Mouse (Mus musculus) layer of hippocampus, adult 8-10 months (tissue): ENCODE measurements around the gene Hectd4. TPM values are rescaled to one million over a fixed set of nuclear protein-coding genes. Genes with fewer than 3 reads are reported as not detected.
"Not testable (repeated sequence)": the region's sequence is repeated elsewhere in the genome, so short reads cannot be mapped to it uniquely, and the experiment has no call there.

Source experiments
- DNase-seq, 2 experiments: peaks; one replicate each; pipeline ENCODE4 v3.0.0; 2022; ENCODE audit warnings: low spot score in 2 of 2
- total RNA-seq, 4 experiments: library from RNA; stranded (reverse); gene quantifications; 2 replicates each; pipeline ENCODE4 v1.2.4; 2022

Hectd4 gene
- total RNA-seq, 4 experiments from 2014 or later, result 147 to 191 (median 153) TPM

DNA sequence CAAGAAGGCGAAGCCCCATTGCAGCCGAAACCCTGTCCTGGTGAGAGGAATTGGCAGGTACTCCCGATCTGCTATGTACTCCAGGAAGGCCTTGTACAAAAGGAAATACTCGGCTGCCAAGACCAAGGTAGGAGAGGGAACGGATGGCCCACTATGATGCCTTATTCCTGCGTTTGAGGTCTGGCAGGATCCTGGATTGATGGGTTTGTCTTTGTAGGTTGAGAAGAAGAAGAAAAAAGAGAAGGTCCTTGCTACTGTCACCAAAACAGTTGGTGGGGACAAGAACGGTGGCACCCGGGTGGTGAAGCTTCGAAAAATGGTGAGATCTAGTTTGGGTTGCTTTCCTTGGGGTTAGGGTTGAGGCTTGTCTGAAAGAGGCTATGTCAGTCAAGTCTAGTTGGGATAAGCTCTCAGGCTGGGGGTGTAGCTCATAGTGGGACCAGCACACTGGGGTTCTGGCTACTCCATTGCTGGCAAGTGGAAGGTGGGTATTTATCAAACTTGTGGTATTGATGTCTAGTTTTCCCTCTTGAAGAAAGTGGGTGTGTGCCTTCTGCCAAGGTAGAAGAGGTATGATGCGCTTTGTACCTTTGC lies 14.4 kb upstream of the Hectd4 start:
- DNase-seq, result not testable (repeated sequence)

DNA sequence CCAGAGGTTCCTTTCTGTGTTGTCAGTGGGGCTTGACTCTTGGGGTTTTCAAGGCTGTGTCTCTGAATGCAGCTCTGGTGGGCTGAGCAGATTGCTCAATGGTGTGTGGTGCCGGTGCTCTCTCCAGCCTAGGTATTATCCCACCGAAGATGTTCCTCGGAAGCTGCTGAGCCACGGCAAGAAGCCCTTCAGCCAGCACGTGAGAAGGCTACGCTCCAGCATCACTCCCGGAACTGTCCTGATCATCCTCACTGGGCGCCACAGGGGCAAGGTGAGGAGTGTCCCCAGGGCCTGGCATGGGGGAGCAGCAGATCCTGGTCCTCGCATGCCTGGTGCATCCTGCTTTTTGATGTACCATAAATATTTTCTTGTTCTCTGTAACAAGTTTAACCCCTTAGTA lies 13.5 kb upstream of the Hectd4 start:
- DNase-seq, result no peak

DNA sequence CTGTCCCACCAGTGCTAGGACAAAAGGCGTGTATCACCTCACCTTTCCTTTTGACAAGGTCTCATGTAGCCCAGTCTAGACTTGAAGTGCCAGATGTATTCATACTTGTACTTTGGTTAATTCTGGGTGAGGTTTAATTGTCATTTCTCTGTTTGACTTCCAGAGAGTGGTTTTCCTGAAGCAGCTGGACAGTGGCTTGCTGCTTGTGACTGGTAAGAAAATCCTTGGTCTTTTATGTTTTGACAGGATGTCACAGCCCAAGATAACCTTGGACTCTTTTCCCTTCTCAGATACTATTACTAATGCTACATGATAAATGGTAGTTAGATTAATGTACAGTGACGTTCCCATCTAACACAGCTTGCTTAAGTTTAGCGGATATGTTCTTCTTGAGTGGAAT lies 13.0 kb upstream of the Hectd4 start:
- no peak for DNase-seq

DNA sequence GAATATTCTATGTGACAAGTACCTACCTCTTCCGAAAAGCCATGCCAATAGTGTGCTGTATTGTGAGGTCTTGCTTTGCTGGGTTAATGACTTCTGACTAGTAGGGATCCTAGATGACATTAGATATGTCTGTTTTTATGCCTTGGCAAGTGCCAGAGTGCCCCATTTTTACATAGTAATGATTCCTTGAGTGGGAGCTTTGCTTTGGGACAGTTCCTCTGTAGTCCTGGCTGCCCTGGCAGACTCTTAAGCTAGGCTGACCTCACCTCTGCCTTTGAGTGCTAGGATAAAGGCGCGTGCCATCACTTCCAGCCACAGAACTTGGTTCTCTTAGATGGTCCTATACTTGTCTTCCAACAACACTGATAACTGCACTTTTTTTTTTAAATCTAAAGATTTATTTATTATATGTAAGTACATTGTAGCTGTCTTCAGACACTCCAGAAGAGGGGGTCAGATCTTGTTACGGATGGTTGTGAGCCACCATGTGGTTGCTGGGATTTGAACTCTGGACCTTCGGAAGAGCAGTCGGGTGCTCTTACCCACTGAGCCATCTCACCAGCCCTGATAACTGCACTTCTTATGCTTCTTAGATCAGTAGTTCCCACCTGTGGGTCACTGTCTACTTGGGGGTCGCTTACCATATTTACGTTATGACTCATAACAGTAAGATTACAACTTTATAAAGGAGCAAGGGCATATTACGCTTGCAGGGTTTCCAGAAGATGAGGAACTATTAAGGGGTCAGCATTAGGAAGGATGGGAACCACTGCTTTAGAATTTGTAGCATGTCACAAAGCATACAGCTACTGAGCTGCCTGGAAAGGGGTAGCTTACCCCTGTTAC lies 10.0 kb upstream of the Hectd4 start:
- no peak for DNase-seq

DNA sequence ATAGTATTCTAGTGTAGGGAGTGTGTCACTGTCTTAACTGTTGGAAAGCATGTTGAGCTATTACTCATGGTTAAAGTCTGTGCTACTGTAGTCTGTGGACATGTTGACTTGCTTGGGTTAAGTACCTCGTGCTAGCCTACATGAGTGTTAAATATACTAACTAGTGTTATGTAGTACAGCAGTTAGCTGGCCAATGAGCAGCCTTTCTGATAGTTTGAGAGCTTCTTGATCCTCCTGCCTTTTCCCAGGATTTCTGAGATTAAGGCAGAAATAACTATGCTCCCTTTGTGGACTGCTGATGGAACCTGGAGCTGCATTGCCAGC lies 9.5 kb upstream of the Hectd4 start:
- DNase-seq, result no peak

DNA sequence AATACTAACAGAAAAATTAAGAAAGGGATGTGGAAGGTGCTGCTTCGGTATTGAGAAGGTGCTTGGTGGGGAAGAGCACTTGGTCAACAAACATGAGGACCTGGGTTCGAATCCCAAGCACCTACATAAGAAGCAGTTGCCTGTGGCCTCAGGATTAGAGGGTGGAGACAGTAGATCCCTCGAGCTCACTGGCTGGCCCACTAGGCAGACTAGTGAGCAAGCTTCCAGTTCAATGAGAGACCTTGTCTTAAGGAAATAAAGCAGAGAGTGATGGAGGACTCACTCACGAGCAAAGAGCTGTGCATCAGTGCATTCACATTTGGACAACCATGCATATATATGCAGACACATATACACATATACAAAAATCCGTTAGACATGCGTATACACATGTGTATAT lies 7.9 kb upstream of the Hectd4 start:
- no peak for DNase-seq

DNA sequence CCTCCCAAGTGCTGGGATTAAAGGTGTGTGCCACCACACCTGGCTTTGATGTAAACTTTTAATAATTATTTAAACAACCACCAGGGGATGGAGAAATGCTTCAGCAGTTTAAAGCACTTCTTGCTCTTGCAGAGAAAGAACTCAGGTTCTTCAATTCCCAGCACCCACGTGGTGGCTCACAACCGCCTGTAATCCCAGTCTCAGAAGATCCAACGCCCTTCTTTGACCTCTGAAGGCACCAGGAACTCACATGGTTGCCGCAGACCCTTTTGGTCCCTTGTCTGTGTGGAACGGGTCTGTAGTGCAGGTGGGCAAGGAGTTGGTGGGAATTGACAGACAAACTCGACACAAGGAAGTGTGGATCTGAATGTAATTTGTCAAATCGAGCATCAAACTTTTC lies 5.3 kb upstream of the Hectd4 start:
- no peak for DNase-seq

DNA sequence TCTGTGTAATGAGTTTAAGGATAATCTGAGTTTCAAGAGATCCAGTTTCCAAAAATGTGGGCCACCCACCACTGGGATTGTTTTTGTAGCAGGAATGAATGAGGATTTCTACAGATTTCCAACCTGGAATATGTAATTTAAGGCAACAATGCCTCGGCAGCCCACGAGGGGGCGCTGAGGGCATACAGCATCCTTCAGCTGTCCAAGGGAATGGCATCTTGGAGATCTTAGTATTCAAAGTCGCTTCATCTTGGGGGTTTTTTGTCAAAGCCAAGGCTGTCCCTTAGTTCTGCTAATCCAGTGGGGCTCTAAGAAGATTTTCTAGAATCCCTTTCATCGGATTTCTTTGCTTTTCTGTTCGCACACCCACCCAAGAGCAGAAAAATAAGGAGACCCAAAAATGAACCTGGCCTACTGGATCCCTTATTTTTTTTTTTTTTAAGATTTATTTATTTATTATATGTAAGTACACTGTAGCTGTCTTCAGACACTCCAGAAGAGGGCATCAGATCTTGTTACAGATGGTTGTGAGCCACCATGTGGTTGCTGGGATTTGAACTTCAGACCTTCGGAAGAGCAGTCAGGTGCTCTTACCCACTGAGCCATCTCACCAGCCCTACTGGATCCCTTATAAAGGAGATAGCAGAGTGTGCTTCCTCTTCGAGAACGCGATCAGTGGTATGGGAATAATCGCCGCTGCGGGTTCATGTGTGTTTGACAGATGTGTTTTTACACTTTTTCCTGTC lies 4.5 kb upstream of the Hectd4 start:
- peak in 1 of 2 experiments; percentile 80 for DNase-seq

DNA sequence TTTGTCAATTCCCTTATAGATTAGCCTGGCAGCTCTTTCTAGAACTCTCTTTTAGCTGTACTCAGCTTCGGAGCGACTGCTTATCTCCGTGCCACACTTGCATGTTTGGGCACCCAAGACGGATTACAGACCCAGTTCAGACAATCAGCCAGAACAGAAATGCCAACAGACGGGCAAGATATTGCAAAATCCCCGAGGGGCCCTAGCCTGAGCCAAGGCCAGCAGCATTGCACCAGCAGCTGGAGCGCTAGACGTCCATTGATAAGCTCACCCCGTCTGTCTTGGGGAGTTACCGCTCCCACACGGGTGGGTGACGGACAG lies 3.9 kb upstream of the Hectd4 start:
- DNase-seq, result no peak

DNA sequence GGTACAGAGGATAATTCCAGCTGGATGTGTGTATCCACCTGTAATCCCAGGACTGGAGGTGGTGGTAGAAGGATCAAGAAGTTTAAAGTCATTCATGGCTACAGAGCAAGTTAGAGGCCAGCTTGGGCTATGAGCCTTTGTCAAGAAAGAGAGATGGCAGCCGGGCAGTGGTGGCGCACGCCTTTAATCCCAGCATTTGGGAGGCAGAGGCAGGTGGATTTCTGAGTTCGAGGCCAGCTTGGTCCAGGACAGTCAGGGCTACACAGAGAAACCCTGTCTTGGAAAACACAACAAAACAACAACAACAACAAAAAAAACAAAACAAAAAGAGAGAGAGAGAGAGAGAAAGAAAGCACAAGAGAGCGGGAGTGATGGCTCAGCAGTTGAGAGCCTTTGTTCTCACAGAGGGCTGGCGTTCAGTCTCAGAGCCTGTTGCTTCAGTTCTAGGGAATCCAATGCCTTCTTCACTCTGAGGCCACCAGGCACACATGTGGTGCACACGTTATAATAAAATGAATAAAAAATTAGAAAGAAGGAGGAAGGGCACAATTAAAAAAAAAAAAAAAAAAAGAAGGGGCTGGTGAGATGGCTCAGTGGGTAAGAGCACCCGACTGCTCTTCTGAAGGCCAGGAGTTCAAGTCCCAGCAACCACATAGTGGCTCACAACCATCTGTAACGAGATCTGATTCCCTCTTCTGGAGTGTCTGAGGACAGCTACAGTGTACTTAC lies 3.3 kb upstream of the Hectd4 start:
- not testable (repeated sequence) for DNase-seq

DNA sequence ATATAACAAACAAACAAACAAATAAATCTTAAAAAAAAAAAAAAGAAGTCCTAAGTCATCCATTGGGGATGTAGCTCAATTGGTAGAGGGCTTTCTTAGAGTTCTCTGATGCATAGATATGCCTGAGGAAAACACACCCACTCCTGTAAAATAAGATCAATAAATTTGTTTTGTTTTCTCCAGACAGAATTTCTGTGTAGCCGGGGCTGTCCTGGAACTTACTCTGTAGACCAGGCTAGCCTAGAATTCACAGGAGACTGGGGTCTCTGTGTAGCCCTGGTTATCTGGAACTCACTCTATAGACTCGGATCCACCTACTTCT lies 2.7 kb upstream of the Hectd4 start:
- no peak for DNase-seq

DNA sequence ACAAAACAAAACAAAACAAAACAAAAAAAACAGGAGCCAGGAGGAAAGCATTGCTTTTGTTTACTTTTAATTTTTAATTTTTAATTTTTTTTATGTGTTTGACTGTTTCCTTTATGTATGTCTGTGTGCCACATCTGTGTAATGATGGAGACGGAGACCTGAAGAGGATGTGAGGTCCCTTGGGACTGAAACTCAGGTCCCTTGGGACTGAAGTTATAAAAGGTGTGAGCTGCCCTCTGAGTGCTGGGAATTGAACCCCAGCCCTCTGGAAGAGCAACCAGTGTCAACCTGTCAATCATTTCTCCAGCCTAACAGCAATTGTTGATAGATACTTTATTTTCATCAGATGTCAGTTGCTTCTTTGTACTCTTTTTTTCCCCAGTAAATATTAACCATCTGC lies 829 bp upstream of the Hectd4 start:
- no peak for DNase-seq

DNA sequence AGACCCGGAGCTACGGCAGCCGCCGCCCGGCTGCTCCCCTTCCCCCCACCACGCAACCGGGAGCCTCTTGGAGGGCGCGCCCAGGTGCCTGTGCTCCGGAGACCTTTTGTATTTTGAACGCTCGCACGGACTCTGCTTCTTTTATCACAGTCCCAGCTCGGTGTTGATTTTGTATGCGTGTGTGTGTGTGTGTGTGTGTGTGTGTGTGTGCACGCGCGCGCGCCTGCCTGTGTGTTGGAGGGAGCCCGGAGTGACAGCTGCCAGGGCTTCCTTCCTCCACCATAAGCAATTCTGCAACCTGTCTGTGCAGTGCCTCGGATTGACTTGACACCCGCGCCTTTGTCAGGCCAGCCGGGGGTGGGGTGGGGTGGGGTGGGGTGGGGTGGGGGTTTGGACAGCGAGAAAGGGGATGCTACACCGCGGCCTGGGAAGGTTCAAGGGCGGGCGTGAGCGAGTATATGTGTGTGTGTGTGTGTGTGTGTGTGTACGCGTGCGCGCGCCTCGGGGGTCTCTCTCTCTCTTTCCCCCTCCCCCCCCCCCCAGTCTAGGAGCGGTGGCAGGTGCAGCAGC lies 798 bp downstream of the Hectd4 start:
- peak; percentile 40 to 54 for DNase-seq

DNA sequence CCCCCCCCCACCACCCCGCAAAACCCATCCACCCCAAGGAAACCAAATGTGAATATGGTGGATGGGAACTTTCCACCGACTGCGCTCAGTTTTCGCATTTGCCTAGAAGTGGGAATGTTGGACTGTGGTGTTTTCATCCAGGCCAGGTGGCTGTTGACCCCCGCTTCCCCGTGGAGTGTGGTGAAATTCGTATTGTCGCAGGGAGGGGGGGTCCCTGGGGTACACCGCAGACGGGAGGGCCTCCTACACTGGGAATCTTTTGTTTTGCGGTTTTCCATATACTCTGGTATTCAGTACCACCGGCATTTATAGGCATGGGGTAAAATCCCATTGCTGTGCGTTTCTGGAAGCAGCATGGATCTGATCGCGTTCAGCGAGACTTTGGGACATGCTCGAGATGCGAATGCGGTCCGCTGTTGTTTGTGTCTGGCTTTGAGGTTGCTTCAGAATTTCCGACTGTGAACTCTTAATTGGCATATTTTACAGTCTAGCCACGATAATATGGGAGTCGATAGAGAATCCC lies 1.4 kb downstream of the Hectd4 start:
- DNase-seq, result no peak

DNA sequence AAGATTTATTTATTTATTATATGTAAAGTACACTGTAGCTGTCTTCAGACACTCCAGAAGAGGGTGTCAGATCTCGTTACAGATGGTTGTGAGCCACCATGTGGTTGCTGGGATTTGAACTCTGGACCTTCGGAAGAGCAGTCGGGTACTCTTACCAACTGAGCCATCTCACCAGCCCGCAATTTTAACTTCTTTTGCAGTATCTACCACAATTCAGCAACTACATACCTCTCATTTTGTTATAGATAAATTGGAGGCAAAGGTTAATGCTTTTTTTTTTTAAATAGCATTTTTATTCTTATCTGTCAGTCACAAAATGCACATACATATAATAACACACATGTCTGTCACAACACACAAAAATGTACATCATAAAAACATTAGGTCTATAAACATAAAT lies 4.0 kb downstream of the Hectd4 start:
- not testable (repeated sequence) for DNase-seq

DNA sequence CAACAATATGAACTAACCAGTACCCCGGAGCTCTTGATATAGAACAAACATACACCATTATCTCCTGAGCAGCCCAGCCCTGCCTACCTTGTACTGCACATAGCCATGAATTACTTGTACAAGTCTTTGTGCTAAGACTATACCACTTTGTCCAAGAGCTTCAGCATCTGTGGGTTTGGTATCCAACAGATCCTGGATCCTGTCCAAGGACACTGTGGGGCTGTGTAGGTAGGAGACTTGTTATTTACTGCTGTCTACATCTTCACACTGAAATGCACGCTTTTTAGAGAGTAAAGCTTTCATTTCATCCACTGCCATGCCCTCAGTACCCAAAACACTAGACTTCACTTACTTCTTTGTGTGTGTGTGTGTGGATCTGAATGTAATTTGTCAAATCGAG lies 4.8 kb downstream of the Hectd4 start:
- no peak for DNase-seq

DNA sequence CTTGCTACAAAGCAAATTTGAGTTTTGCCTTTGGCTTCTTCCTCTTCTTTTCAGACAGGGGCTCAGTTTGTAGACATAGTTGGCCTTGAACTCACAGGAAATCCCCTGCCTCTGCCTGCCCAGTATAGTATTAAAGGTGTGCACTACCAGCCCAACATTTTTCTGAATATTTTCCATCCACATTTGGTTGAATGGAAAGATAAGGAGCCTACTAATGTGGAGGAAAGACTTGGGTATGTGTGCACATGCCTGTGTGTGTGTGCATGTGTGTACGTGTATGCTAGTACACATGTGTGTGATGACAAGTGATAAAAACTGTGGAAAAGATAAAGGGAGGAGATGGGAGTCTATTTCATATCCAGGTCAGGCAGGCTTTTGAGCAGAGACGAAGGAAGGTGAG lies 5.8 kb downstream of the Hectd4 start:
- DNase-seq, result no peak

DNA sequence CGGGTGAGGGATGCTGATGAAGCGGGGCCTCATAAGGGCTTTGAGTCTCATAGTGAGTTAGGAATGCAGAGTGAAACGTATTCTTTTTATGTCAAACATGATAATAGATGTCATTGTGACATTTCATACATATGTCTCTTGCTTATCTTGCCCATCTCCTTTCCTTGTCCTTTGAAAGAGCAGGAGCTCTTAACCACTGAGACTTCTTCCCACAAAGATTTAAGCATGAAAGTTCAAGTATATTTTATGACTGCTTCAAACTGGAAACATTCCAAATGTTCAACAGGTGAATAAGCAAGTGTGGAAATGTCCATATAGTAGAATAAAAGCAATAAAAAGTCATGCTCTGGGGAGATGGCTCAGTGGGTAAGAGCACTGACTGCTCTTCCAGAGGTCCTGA lies 6.4 kb downstream of the Hectd4 start:
- no peak for DNase-seq

DNA sequence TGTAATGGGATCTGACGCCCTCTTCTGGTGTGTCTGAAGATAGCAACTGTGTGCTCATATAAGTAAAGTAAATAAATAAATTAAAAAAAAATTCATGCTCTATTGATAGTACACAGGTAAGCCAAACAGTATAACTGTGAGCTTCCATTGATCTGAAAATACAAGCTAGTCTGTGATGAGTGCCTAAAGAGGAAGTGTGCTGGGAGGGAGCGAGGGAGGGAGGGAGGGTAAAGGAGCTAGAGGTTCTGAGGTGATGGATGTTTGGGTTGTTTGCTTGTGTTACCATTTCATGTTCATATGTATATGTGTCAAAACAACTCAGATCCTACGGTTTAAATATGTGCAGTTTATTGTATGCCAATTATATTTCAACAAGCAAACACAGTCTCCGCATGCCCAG lies 6.8 kb downstream of the Hectd4 start:
- no peak for DNase-seq

DNA sequence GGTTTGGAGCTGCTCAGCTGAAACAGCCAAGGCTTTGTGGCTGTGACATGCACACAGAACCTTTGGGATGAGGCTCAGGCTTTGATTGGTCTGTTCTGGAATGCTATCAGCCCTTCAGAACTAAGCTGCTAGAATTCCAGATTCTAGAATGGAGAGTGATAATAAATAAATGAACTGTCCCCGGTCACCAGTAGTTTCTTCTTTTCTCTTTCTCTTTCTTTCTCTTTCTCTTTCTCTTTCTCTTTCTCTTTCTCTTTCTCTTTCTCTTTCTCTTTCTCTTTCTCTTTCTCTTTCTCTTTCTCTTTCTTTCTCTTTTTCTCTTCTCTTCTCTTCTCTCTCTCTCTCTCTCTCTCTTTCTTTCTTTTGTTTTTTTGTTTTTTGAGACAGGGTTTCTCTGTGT lies 7.3 kb downstream of the Hectd4 start:
- DNase-seq, result not testable (repeated sequence)

DNA sequence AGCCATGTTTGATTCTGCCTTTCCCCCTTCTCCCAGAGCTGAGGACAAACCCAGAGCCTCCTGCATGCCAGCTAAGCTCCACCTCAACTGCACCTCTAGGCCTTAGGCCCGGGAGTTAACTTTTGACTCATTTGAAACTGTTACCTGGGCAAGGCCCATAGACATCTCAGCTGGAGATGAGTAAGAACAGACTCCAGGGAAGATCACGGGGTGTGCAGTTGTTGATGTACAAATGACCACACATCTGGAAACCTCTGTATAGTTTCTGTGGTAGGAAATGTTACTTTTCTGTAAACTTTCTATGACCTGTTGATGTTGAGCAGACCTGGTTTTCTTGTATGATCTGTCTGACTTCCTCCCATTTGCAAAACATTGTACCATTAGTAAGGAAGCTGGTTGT lies 9.2 kb downstream of the Hectd4 start:
- DNase-seq, result no peak

DNA sequence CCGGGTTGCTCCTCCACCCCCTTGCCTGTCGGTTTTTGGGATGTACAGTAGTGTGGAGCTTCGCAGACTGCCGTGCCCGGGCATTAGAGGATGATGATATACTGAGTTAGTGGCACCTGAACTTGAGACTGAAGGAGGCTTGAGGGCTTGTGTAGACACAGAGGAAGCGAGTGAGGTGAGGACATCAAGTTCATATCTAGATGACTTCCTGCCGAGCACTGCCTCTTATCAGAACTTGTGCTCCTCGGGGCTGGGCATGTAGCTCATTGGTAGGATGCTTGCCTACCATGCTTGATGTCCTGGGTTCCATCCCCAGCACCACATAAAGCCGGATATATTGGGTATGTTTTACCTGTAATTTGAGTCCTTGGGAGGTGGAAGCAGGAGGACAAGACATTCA lies 10.8 kb downstream of the Hectd4 start:
- no peak for DNase-seq
